8 mouse cellular contexts compared by ENCODE assay signal in genomic region chr11:72429288-72429690, GRCm38 (mm10). TPM values are rescaled to one million over a fixed set of nuclear protein-coding genes. Genes with fewer than 3 reads are reported as not detected.
DNase-seq lines count a peak whose midpoint lies in the region; ATAC-seq and TF ChIP-seq lines count a peak whose summit lies in the region.

No protein-coding gene starts in this region.

- peak; percentile 95 for DNase-seq in 416B (ENCODE audit: low read depth)
- DNase-seq in adrenal gland, postnatal 10 days, result peak; percentile 83
- DNase-seq in heart, adult 8-10 months (ENCODE audit: low spot score), result peak; percentile 87
- peak; percentile 89 for DNase-seq in kidney, adult 2 months
- DNase-seq in midbrain, postnatal 0 days (ENCODE audit: low spot score), result peak; percentile 77
- peak; percentile 91 for DNase-seq in splenic B cell, adult 2 months (ENCODE audit: low read depth, low spot score)

- ATAC-seq in embryonic facial prominence, embryonic 12.5 days (ENCODE audit: insufficient number of reproducible peaks, insufficient read depth, low FRiP score, low TSS enrichment), result no peak
- ATAC-seq in limb, embryonic 15.5 days (ENCODE audit: insufficient number of reproducible peaks, low FRiP score, low TSS enrichment, low read depth), result no peak
- peak; percentile 60; the same call in 1 of the 2 replicates for ATAC-seq in midbrain, postnatal 0 days (ENCODE audit: low FRiP score)

- no peak overlapping the region for H3K27ac ChIP-seq in embryonic facial prominence, embryonic 12.5 days
- no peak overlapping the region for H3K27ac ChIP-seq in kidney, adult 2 months (ENCODE audit: insufficient read depth, low read depth, low read length)
- no peak overlapping the region for H3K27ac ChIP-seq in limb, embryonic 15.5 days
- H3K27ac ChIP-seq in midbrain, postnatal 0 days (ENCODE audit: low read depth, low read length), result no peak overlapping the region

- no peaks in the 10 kb centered on the region for H3K9me3 ChIP-seq in embryonic facial prominence, embryonic 12.5 days
- H3K9me3 ChIP-seq in limb, embryonic 15.5 days, result no peaks in the 10 kb centered on the region
- 0 out of 2 replicates have a peak, but pooled peaks cover 3% of the 10 kb centered on the region for H3K9me3 ChIP-seq in midbrain, postnatal 0 days (ENCODE audit: low read length)

- H3K4me3 ChIP-seq in embryonic facial prominence, embryonic 12.5 days, result no peak overlapping the region
- peak overlapping the region; percentile 19; the same call in 1 of the 2 replicates for H3K4me3 ChIP-seq in kidney, adult 2 months (ENCODE audit: insufficient read depth, low read depth, low read length)
- H3K4me3 ChIP-seq in limb, embryonic 15.5 days, result no peak overlapping the region; the same call in 1 of the 2 replicates
- H3K4me3 ChIP-seq in midbrain, postnatal 0 days (ENCODE audit: low read depth, low read length), result no peak overlapping the region

- peak; percentile 92 for TF ChIP-seq CTCF in kidney, adult 2 months (conservative IDR thresholded peaks at IDR 0.05; ENCODE audit: insufficient read depth, insufficient read length, low read depth, low read length)
- TF ChIP-seq CTCF in midbrain, postnatal 0 days (IDR thresholded peaks at IDR 0.05), result peak; percentile 95

- no peaks in the 10 kb centered on the region for H3K4me1 ChIP-seq in embryonic facial prominence, embryonic 12.5 days
- no peaks in the 10 kb centered on the region for H3K4me1 ChIP-seq in kidney, adult 2 months (ENCODE audit: control insufficient read depth, insufficient read depth, low read length)
- peaks cover 2% of the 10 kb centered on the region; the same call in 1 of the 2 replicates for H3K4me1 ChIP-seq in limb, embryonic 15.5 days
- H3K4me1 ChIP-seq in midbrain, postnatal 0 days (ENCODE audit: insufficient read depth, low read length), result no peaks in the 10 kb centered on the region

- H3K27me3 ChIP-seq in embryonic facial prominence, embryonic 12.5 days, result no peaks in the 10 kb centered on the region
- H3K27me3 ChIP-seq in kidney, adult 2 months (replicated peaks; ENCODE audit: control insufficient read depth, insufficient read depth, low read length), result no peaks in the 10 kb centered on the region
- no peaks in the 10 kb centered on the region for H3K27me3 ChIP-seq in limb, embryonic 15.5 days
- H3K27me3 ChIP-seq in midbrain, postnatal 0 days (ENCODE audit: insufficient read depth, low read length), result no peaks in the 10 kb centered on the region
- H3K27me3 ChIP-seq in splenic B cell, adult 2 months (ENCODE audit: control insufficient read depth, insufficient read depth, low read length, poor library complexity, severe bottlenecking), result no peaks in the 10 kb centered on the region

- no peaks in the 10 kb centered on the region for H3K36me3 ChIP-seq in embryonic facial prominence, embryonic 12.5 days
- no peaks in the 10 kb centered on the region for H3K36me3 ChIP-seq in kidney, adult 2 months (ENCODE audit: control insufficient read depth, insufficient read depth, low read length)
- H3K36me3 ChIP-seq in limb, embryonic 15.5 days, result no peaks in the 10 kb centered on the region
- H3K36me3 ChIP-seq in midbrain, postnatal 0 days (ENCODE audit: insufficient read depth, low read length), result no peaks in the 10 kb centered on the region
- no peaks in the 10 kb centered on the region for H3K36me3 ChIP-seq in splenic B cell, adult 2 months (ENCODE audit: control insufficient read depth, insufficient read depth, low read length, poor library complexity, severe bottlenecking)

- H3K4me2 ChIP-seq in embryonic facial prominence, embryonic 12.5 days (replicated peaks), result 0 out of 2 replicates have a peak overlapping the region, but pooled peaks have one; percentile 30
- H3K4me2 ChIP-seq in limb, embryonic 15.5 days, result peak overlapping the region; percentile 32; the same call in 1 of the 2 replicates
- H3K4me2 ChIP-seq in midbrain, postnatal 0 days (ENCODE audit: low read depth, low read length, poor library complexity, severe bottlenecking), result no peak overlapping the region

- WGBS in embryonic facial prominence, embryonic 12.5 days, result 61% methylated on average over 7 of the region's 7 CpGs
- WGBS in kidney, adult 2 months, result 54% methylated on average over 7 of the region's 7 CpGs
- 58% methylated on average over 7 of the region's 7 CpGs for WGBS in limb, embryonic 15.5 days
- WGBS in midbrain, postnatal 0 days, result 42% methylated on average over 7 of the region's 7 CpGs

- no peak for TF ChIP-seq POLR2A in kidney, adult 2 months (IDR thresholded peaks at IDR 0.05; ENCODE audit: low read depth, low read length)

- no peak overlapping the region for H3K9ac ChIP-seq in embryonic facial prominence, embryonic 12.5 days
- no peak overlapping the region for H3K9ac ChIP-seq in limb, embryonic 15.5 days
- H3K9ac ChIP-seq in midbrain, postnatal 0 days (replicated peaks; ENCODE audit: low read length, poor library complexity, severe bottlenecking), result no peak overlapping the region

RNA-seq across cellular contexts. Expression of gene Ggt6, which starts 6.0 kb away (rescaled TPM):
- total RNA-seq in adrenal gland, postnatal 10 days (2021), result 1 to 10 TPM; 2.7 to 3.5 TPM
- polyA plus RNA-seq in embryonic facial prominence, embryonic 12.5 days (2016; fragmentation: Nextera tagmentation; extraction: Ambion mirVana), result 0.09 and 0.32 TPM in 2 replicates
- under 1 TPM in 2 of 4 experiments, not detected in 2; 0.32 to 0.44 TPM for total RNA-seq in heart, adult 8-10 months (2022)
- 24.3 and 29.3 TPM in 2 replicates for polyA plus RNA-seq in kidney, adult 2 months (2012; rRNA removed)
- polyA plus RNA-seq in limb, embryonic 15.5 days (2015; fragmentation: Nextera tagmentation; extraction: Ambion mirVana), result 10.4 and 11.5 TPM in 2 replicates
- total RNA-seq in midbrain, postnatal 0 days (2014; rRNA removed), result 1.4 TPM in 1 of 2 replicates, not detected in the other
- polyA plus RNA-seq in midbrain, postnatal 0 days (2015; fragmentation: Nextera tagmentation; extraction: Ambion mirVana), result not detected in 2 replicates

RNA-seq across cellular contexts. Expression of gene Mybbp1a, which starts 11.9 kb away (rescaled TPM):
- total RNA-seq in adrenal gland, postnatal 10 days (2021), result 10 to 100 TPM; 77.5 to 84.6 TPM
- 148 and 172 TPM in 2 replicates for polyA plus RNA-seq in embryonic facial prominence, embryonic 12.5 days (2016; fragmentation: Nextera tagmentation; extraction: Ambion mirVana)
- total RNA-seq in heart, adult 8-10 months (2022), result 10 to 100 TPM; 42.4 to 49.4 (median 45.9) TPM
- 27.0 and 28.6 TPM in 2 replicates for polyA plus RNA-seq in kidney, adult 2 months (2012; rRNA removed)
- 127 and 128 TPM in 2 replicates for polyA plus RNA-seq in limb, embryonic 15.5 days (2015; fragmentation: Nextera tagmentation; extraction: Ambion mirVana)
- 25.9 and 30.7 TPM in 2 replicates for total RNA-seq in midbrain, postnatal 0 days (2014; rRNA removed)
- 50.0 and 50.4 TPM in 2 replicates for polyA plus RNA-seq in midbrain, postnatal 0 days (2015; fragmentation: Nextera tagmentation; extraction: Ambion mirVana)

RNA-seq across cellular contexts. Expression of gene Smtnl2, which starts 17.8 kb away (rescaled TPM):
- total RNA-seq in adrenal gland, postnatal 10 days (2021), result 10 to 100 TPM in 1 of 2 experiments, 1 to 10 TPM in 1; 6.6 to 14.7 TPM
- 22.6 and 23.4 TPM in 2 replicates for polyA plus RNA-seq in embryonic facial prominence, embryonic 12.5 days (2016; fragmentation: Nextera tagmentation; extraction: Ambion mirVana)
- 10 to 100 TPM; 13.6 to 18.9 (median 16.5) TPM for total RNA-seq in heart, adult 8-10 months (2022)
- 20.3 and 22.1 TPM in 2 replicates for polyA plus RNA-seq in kidney, adult 2 months (2012; rRNA removed)
- polyA plus RNA-seq in limb, embryonic 15.5 days (2015; fragmentation: Nextera tagmentation; extraction: Ambion mirVana), result 85.0 and 97.2 TPM in 2 replicates
- 18.0 and 18.6 TPM in 2 replicates for total RNA-seq in midbrain, postnatal 0 days (2014; rRNA removed)
- polyA plus RNA-seq in midbrain, postnatal 0 days (2015; fragmentation: Nextera tagmentation; extraction: Ambion mirVana), result 11.0 and 13.3 TPM in 2 replicates
